Mouse (Mus musculus) layer of hippocampus, postnatal 25 days (tissue): Measurements from ENCODE around the gene Mapk6. TPM values are rescaled to one million over a fixed set of nuclear protein-coding genes. Genes with fewer than 3 reads are reported as not detected.

Experiments used
- DNase-seq, 2 experiments: peaks; one replicate each; pipeline ENCODE4 v3.0.0; 2022; ENCODE audit warnings: mixed read lengths in 2 of 2, low spot score in 1 of 2; ENCODE audit errors: extremely low spot score in 1 of 2
- total RNA-seq, 2 experiments: library from RNA; stranded (reverse); gene quantifications; 2 replicates each; pipeline ENCODE4 v1.2.3; 2021

Gene Mapk6
- total RNA-seq, 2 experiments from 2014 or later, result 28.4 TPM

- no peak for DNase-seq
Observed at GRCm38 (mm10) chr9:75330821-75331220, 79.0 kb downstream of the Mapk6 start.

GRCm38 (mm10) chr9:75328047-75328446 is 81.8 kb downstream of the Mapk6 start:
- no peak for DNase-seq

GRCm38 (mm10) chr9:75322099-75322885 is 87.5 kb downstream of the Mapk6 start:
- DNase-seq, result no peak

GRCm38 (mm10) chr9:75319365-75319764 is 90.4 kb downstream of the Mapk6 start:
- no peak for DNase-seq

Other genes starting within 250 kb of the Mapk6 start
- gene Myo5c, start 178.0 kb downstream of the Mapk6 start, total RNA-seq, result under 1 TPM; 0.49 to 0.54 TPM
- gene Gnb5, start 103.7 kb downstream of the Mapk6 start, total RNA-seq, result 100 to 1,000 TPM; 124 to 126 TPM
- gene Bcl2l10, start 62.2 kb downstream of the Mapk6 start, total RNA-seq, result under 1 TPM in 1 of 2 experiments, not detected in 1; 0.22 TPM
- gene Leo1, start 31.5 kb upstream of the Mapk6 start, total RNA-seq, result 10 to 100 TPM; 21.7 to 23.3 TPM
- gene Tmod3, start 149.7 kb upstream of the Mapk6 start, total RNA-seq, result 10 to 100 TPM; 38.7 to 42.6 TPM
- gene Tmod2, start 201.3 kb upstream of the Mapk6 start, total RNA-seq, result 100 to 1,000 TPM; 363 to 370 TPM
- gene Lysmd2, start 215.7 kb upstream of the Mapk6 start, total RNA-seq, result 10 to 100 TPM; 58.2 to 67.7 TPM